Mouse (Mus musculus) retina, postnatal 7 days (tissue): ENCODE measurements around the gene Serbp1.

Experiments
- DNase-seq: peaks from one replicate; pipeline ENCODE4 v3.0.0-alpha.2; 2012; ENCODE audit warnings: low read depth, low spot score

Serbp1 gene

GRCm38 (mm10) chr6:67301230-67301629 lies 63.3 kb downstream of the Serbp1 start:
- DNase-seq: no peak

DNA sequence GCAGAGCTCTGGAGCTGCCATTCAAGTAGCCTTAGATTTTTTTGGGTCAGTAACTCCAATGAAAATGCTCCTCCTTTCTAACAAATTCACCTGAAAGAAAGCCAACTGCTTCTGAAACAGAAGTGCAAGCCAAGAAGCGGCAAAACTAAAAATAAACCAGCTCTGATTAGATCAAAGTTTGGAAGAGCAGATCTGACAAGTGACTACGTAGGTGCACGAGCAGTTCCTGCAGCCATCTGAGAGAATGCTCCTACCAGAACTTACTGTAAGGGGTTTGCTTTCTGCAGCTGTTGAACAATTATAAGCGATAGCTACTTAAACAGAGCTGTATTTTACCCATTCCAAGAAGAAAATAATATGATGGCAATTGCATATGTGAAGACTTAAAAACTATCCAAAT lies 64.5 kb downstream of the Serbp1 start:
- DNase-seq: no peak

DNA sequence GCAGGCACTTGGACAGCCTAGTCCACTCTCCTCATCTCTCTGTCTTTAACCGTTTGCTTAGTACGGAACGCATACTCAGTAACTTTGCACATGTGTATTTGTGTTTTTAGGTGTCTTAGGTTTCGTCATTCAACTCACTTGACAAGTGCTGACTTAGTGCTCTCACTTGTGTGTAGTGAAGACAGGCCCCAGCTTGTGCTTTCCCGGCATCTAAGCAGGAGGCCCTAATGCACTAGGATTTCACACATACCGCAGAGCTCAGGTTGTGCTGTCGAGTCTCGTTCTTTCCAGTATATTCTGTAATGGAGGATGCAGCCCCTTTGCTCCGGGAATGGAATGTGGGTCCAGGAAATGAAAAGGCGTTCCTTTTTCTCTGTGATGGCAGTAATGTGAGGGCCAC lies 65.2 kb downstream of the Serbp1 start:
- DNase-seq: no peak

DNA sequence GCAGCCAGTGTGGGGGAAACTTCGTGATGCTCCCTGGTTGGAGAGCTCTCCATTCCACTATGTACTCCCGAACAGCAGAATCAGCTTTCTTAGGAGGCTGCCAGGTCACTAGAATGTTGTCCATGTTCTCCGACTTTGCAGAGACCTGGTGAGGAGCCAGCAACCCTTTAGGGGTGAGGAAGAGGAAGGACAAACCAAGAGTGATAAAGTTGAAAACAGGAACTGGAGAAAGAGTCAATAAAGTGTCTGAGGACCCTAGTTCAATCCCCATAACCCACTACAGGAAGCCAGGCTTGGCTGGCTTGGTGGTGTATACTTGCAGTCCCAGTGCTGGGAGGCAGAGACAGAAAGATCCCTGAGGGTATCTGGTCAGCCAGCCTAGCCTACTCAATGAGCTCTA lies 71.0 kb downstream of the Serbp1 start:
- DNase-seq: no peak

DNA sequence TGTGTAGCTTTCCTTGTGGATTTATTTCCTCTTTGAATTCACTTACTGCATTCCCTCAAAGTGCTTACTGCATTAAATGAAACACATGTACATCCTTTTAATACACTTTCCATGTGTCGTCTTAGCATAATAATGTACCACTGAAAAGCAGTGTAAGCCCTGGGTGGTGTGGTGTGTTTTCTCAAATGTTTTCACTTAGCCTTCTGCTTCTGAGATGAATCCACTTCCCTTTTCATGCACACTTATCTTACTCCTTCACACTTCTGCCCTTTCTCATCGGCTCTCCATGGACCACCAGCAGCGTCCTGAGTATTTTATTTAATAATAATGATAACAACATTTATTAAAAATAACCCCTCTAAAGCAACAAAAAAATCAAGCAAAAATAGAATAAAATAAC lies 71.8 kb downstream of the Serbp1 start:
- no peak for DNase-seq

DNA sequence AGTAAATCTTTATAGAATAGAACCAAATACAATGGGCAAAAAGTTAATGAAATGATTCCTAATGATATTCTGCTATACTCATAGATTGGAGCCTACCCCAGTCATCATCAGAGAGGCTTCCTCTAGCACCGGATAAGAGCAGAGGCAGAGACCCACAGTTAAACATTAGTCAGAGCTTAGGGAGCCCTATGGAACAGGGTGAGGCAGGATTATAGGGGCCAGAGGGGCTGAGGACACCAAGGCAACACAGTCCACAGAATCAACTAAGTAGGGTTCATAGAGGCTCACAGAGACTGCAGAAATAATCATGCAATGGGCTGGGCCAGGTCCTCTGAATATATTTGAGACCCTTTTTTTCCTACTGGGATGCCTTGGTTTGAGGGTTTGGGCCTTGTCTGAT lies 76.7 kb downstream of the Serbp1 start:
- no peak for DNase-seq

GRCm38 (mm10) chr6:67317068-67317467 lies 79.1 kb downstream of the Serbp1 start:
- no peak for DNase-seq

DNA sequence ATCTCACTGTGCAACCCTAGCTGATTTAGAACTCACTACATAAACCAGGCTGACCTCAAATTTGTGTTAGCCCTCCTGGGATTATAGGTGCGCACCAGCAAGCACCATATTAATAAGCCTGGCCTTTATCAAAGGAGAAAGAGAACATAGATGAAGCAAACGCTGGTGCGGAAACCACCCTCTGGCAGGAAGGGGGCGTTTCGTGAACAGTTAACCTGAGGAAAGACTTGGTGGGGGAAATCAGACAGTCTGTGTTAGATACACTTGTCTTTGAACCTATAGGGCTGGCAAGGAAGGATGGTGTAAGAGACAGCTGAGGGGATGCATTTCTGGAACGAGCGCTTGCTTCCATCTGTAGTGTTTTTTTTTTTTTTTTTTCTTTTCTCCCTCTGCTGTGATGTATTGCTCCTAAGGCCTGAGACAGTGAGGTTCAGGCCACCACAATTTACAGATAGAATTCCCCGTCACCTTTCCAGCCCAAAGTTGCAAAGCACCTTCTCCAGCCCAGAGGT lies 79.9 kb downstream of the Serbp1 start:
- no peak for DNase-seq

GRCm38 (mm10) chr6:67318451-67318850 lies 80.5 kb downstream of the Serbp1 start:
- peak; percentile 28 for DNase-seq

DNA sequence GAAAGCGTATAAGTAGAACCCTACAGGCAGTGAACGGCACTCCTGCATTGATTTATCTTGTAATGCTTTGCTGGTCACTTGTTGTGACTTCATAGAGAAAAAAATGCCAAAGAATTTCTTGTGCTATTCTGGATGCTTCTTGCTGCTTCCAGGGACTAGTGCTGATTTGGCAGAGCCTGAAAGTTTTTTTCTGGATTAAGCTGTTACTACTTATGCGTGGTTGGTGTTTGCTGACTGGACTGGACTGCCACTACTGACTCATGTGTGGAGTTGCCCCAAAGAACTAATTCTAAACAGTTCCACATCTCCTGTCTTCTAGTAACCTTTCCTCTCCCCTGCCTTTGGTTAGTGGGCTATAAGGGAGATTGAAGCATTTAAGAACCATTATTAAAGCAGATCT lies 85.8 kb downstream of the Serbp1 start:
- no peak for DNase-seq

GRCm38 (mm10) chr6:67337943-67338342 lies 100.0 kb downstream of the Serbp1 start:
- DNase-seq: no peak

- no peak for DNase-seq
These were observed 101.5 kb downstream of the Serbp1 start for GRCm38 (mm10) chr6:67339494-67339893.
